Comparison of ENCODE assay signal across 10 mouse cellular contexts in the genomic region with DNA sequence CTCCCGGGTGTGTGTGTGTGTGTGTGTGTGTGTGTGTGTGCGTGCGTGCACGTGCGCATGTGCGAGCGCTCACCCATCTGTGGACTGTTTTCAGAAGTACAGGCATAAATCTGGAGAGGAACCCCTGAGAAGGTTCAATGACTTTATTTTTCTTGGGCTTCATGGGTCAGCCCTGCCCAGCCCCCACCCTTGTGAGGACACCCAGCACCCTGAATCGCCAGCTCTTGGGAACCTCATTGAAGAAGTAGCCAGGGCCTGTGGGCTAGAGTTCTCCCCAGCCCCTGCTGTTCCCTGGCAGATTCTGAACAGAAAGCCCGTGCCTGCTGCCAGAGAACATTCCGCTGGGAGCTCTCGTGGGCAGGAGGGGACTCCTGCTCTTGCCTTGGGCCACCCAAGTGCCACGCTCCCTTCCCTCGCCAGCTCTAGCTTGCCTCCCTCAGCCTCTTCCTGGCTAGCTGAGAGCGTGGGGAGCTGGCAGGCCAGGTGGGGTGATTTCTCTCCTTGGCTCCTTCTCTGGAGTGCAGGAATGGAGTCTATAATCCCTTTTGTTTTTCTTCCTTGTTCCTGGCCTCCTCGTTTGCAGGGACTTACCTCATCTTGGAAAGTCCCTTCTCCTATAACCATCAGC. TPM values are rescaled to one million over a fixed set of nuclear protein-coding genes. Genes with fewer than 3 reads are reported as not detected.
DNase-seq lines count a peak whose midpoint lies in the region; ATAC-seq and TF ChIP-seq lines count a peak whose summit lies in the region.
"Had no signal": no experiment of that assay in that cellular context is flagged by ENCODE, and none has a peak within 500 bp of the region (broad histone marks: within the 10 kb centered on the region; RNA-seq: fewer than 3 reads in every experiment).

No protein-coding gene starts in this region.

- H3K9ac ChIP-seq in embryonic facial prominence, embryonic 14.5 days (ENCODE audit: low read depth, low read length): no peak overlapping the region
- H3K9ac ChIP-seq in intestine, embryonic 15.5 days: peak overlapping the region; percentile 5; the same call in 1 of the 2 replicates

- TF ChIP-seq POLR2A in lung, adult 2 months (IDR thresholded peaks at IDR 0.05; ENCODE audit: borderline replicate concordance, extremely low read depth, low read depth, low read length): peak; percentile 24; the same call in 1 of the 2 replicates

- H3K27me3 ChIP-seq in embryonic facial prominence, embryonic 14.5 days (replicated peaks; ENCODE audit: control insufficient read depth, insufficient read depth, low read length): no peaks in the 10 kb centered on the region
- H3K27me3 ChIP-seq in intestine, embryonic 15.5 days (replicated peaks): no peaks in the 10 kb centered on the region

- H3K27ac ChIP-seq in embryonic facial prominence, embryonic 14.5 days (replicated peaks; ENCODE audit: low read depth, low read length): peak overlapping the region; percentile 58
- H3K27ac ChIP-seq in intestine, embryonic 15.5 days: 0 out of 2 replicates have a peak overlapping the region, but pooled peaks have one; percentile 38

- no peak overlapping the region for H3K4me3 ChIP-seq in embryonic facial prominence, embryonic 14.5 days (ENCODE audit: low read depth, low read length)
- H3K4me3 ChIP-seq in intestine, embryonic 15.5 days (replicated peaks): no peak overlapping the region
- H3K4me3 ChIP-seq in lung, adult 2 months (replicated peaks; ENCODE audit: extremely low read depth, low read depth, low read length): no peak overlapping the region
- H3K4me3 ChIP-seq: midbrain, embryonic 12.5 days had no signal

- peak; percentile 43 for DNase-seq in gastrocnemius, postnatal 10 days
- no peak for DNase-seq in gastrocnemius, postnatal 25 days
- peak; percentile 87 for DNase-seq in Muller cell, postnatal 12 days (ENCODE audit: inconsistent ontology term)
- no peak for DNase-seq in embryonic facial prominence, embryonic 14.5 days (ENCODE audit: low spot score)
- no peak for DNase-seq in lung, adult 2 months
- DNase-seq in testis, postnatal 10 days (ENCODE audit: low spot score): peak; percentile 51
- no peak for DNase-seq in embryo, embryonic 10 days (ENCODE audit: low spot score)

- H3K9me3 ChIP-seq in embryonic facial prominence, embryonic 14.5 days (ENCODE audit: control insufficient read depth, low read length): no peaks in the 10 kb centered on the region
- H3K9me3 ChIP-seq in intestine, embryonic 15.5 days: no peaks in the 10 kb centered on the region
- H3K9me3 ChIP-seq: G1E; midbrain, embryonic 12.5 days had no signal

- no peak overlapping the region for H3K4me2 ChIP-seq in embryonic facial prominence, embryonic 14.5 days (ENCODE audit: low read depth, low read length)
- H3K4me2 ChIP-seq in intestine, embryonic 15.5 days (replicated peaks): no peak overlapping the region
- H3K4me2 ChIP-seq: midbrain, embryonic 12.5 days had no signal

- peaks cover 64% of the 10 kb centered on the region for H3K36me3 ChIP-seq in embryonic facial prominence, embryonic 14.5 days (ENCODE audit: control insufficient read depth, insufficient read depth, low read length)
- H3K36me3 ChIP-seq in intestine, embryonic 15.5 days: no peaks in the 10 kb centered on the region

- peaks cover 22% of the 10 kb centered on the region for H3K4me1 ChIP-seq in embryonic facial prominence, embryonic 14.5 days (ENCODE audit: control insufficient read depth, insufficient read depth, low read length)
- peaks cover 53% of the 10 kb centered on the region for H3K4me1 ChIP-seq in intestine, embryonic 15.5 days (replicated peaks)
- H3K4me1 ChIP-seq in lung, adult 2 months (ENCODE audit: control insufficient read depth, insufficient read depth, low read length): peaks cover 69% of the 10 kb centered on the region

- TF ChIP-seq CTCF in lung, adult 2 months (IDR thresholded peaks at IDR 0.05; ENCODE audit: insufficient read depth, low read length): no peak

- no peak for ATAC-seq in embryonic facial prominence, embryonic 14.5 days (ENCODE audit: low read depth)
- ATAC-seq in intestine, embryonic 15.5 days: no peak

- 74% methylated on average over 12 of the region's 15 CpGs for WGBS in embryonic facial prominence, embryonic 14.5 days
- 74% methylated on average over 15 of the region's 15 CpGs for WGBS in intestine, embryonic 15.5 days
- 46% methylated on average over 15 of the region's 15 CpGs for WGBS in lung, adult 2 months

RNA-seq across cellular contexts. Expression of a gene that starts 17.7 kb away (rescaled TPM):
- 10 to 100 TPM; 26.1 to 29.7 TPM for total RNA-seq in gastrocnemius, postnatal 10 days (2021)
- total RNA-seq in gastrocnemius, postnatal 25 days (2021): 10 to 100 TPM; 19.1 to 20.6 TPM
- polyA plus RNA-seq in embryonic facial prominence, embryonic 14.5 days (2014; fragmentation: Nextera tagmentation; extraction: Ambion mirVana): 21.5 and 27.1 TPM in 2 replicates
- 16.4 and 17.3 TPM in 2 replicates for polyA plus RNA-seq in intestine, embryonic 15.5 days (2015; fragmentation: Nextera tagmentation; extraction: Ambion mirVana)
- polyA plus RNA-seq in lung, adult 2 months (2012; rRNA removed): 87.2 and 115 TPM in 2 replicates

Comparison
In these comparisons a context has a peak if more than half of its experiments do, and no peak if none do; other contexts are left out.
1. DNase-seq: peak in gastrocnemius, postnatal 10 days (single experiment), Muller cell, postnatal 12 days (single experiment) and testis, postnatal 10 days (single experiment); none in gastrocnemius, postnatal 25 days (single experiment), embryonic facial prominence, embryonic 14.5 days (single experiment), lung, adult 2 months (single experiment) and embryo, embryonic 10 days (single experiment).